Mouse (Mus musculus): Measurements from ENCODE around the gene Ncaph2. TPM values are rescaled to one million over a fixed set of nuclear protein-coding genes. Genes with fewer than 3 reads are reported as not detected.

The Ncaph2 gene
- total RNA-seq, 2 experiments from 2014 or later = 118 to 136 TPM

DNA sequence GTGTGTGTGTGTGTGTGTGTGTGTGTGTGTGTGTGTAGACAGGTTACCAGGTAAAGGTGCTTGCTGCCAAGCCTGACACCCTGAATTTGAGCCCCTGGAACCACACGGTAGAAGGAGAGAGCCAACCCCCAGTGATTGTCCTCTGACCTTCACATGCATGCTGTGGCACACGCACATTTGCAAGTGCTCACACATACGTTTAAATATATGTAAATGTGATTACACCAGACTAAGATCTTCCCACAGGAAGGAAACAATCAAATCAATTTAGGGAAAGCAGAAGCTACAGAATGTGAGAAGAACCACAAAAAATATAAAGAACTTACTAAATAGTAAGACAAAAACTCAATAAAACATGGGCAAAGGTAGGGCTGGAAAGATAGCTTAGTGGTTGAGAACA, 15.4 kb upstream of the Ncaph2 start:
- ATAC-seq (replicated peaks; ENCODE audit: poor library complexity, severe bottlenecking) = peak; percentile 86

DNA sequence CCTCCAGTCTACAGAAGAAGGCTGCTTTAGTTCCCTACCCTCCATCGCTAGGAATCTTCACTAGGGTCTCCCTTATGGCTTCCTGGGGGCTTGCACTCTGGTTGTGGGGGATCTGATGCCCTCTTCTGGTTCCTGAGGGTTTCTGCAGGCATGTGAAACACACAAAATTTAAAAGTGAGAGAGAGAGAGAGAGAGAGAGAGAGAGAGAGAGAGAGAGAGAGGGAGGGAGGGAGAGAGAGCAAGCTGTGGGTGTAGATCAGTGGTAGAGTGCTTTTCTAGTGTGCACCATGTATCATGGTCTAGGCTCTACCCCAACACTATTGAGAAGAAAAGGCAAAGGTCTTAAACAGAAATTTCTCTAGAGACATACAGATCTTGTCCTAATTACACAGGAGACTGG, 13.8 kb upstream of the Ncaph2 start:
- ATAC-seq (replicated peaks; ENCODE audit: poor library complexity, severe bottlenecking) = no peak

DNA sequence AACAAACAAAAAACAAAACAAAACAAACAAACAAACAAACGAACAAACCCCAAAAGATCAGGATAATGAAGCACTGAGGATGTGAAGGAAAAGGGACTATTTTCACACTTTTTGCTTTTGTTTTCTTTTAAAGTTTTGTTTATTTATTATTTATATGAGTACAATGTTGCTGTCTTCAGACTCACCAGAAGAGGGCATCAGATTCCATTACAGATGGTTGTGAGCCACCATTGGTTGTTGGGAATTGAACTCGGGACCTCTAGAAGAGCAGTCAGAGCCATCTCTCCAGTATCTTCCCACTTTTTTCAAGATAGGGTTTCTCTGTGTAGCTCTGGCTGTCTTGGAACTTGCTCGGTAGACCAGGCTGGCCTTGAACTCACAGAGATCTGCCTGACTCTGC, 12.2 kb upstream of the Ncaph2 start:
- ATAC-seq (replicated peaks; ENCODE audit: poor library complexity, severe bottlenecking) = no peak

- ATAC-seq (replicated peaks; ENCODE audit: poor library complexity, severe bottlenecking) = no peak
Observed at GRCm38 (mm10) chr15:89350447-89350846, 5.1 kb upstream of the Ncaph2 start.

GRCm38 (mm10) chr15:89351302-89351701, 4.2 kb upstream of the Ncaph2 start:
- ATAC-seq (replicated peaks; ENCODE audit: poor library complexity, severe bottlenecking) = no peak

GRCm38 (mm10) chr15:89352054-89352453, 3.5 kb upstream of the Ncaph2 start:
- no peak for ATAC-seq (replicated peaks; ENCODE audit: poor library complexity, severe bottlenecking)

DNA sequence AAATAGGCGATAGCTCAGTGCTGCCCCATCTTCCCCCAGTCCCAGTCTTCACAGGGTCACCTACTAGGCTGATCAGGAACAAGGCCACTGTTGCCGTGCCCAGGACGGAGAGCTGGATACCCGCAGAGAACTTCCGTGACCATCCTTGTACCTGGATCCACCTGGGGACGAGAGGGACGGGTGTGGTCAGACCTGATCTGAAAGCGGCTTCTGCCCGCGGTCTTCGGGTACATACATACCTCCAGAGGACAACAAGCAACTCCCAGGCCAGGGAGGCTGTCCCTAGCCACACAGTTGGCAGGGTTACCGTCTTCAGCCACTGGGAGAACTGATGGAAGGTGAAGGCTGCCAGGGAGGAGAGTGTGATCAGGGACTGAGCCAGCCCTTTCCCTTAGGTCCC, 2.7 kb upstream of the Ncaph2 start:
- ATAC-seq (replicated peaks; ENCODE audit: poor library complexity, severe bottlenecking) = no peak

DNA sequence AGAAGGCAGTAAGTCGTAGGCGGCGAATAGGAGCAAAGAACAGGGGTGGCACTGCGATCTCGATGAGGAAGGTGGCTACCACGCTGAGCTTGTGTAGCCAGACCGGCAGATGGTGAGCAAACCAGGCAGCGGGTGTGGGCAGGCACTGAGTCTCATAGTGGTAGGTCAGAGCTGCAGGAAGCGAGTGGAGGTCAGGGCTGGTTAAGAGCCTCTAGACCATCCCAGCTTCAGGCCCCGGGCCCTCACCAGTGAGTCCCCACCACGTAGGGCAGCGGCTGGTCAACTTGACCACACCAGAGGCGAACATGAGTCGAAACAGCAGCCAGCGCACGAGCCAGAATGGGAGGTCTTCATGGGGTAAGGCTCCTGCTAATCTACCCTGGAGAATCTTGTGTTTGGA, 1.7 kb upstream of the Ncaph2 start:
- no peak for ATAC-seq (replicated peaks; ENCODE audit: poor library complexity, severe bottlenecking)

GRCm38 (mm10) chr15:89354455-89354854, 1.1 kb upstream of the Ncaph2 start:
- ATAC-seq (replicated peaks; ENCODE audit: poor library complexity, severe bottlenecking) = no peak

GRCm38 (mm10) chr15:89356372-89356771, 853 bp downstream of the Ncaph2 start:
- ATAC-seq (replicated peaks; ENCODE audit: poor library complexity, severe bottlenecking) = peak; percentile 74

DNA sequence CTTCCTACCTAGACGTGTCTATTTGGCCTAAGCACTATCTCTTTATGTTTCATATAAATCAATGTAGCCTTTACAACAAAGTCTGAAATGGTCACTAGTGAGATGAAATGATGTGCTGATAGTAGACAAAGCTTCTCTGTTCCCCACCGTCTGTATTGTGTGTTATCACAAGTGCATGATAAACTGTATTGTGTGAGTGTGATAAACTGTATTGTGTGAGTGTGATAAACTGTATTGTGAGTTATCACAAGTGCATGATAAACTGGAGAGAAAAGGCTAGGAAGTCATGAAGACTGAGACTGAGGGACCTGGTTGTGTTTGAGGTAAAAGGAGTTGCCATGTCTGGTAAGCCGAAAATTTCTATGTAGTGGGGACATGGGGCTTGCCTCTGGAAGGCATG, 3.3 kb downstream of the Ncaph2 start:
- no peak for ATAC-seq (replicated peaks; ENCODE audit: poor library complexity, severe bottlenecking)

GRCm38 (mm10) chr15:89363051-89363450, 7.5 kb downstream of the Ncaph2 start:
- no peak for ATAC-seq (replicated peaks; ENCODE audit: poor library complexity, severe bottlenecking)

DNA sequence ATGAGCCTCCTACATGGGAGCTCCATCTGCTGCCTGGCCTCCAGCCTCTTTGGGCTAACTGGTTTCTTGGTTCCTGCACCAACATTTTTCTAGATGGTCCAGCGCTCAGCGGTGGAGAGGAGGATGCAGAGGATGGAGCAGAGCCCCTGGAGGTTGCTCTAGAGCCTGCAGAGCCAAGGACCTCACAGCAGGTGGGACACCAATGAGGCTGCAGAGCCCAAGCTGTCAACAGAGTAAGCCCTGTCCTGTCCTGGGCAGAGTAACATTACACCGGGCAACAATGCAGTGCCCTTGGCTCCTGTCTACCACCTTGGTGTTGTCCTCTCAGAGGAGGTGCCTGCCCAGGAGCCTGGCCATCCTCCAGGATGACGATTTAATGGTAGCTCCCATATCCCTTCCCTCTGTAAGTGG, 9.6 kb downstream of the Ncaph2 start:
- no peak for ATAC-seq (replicated peaks; ENCODE audit: poor library complexity, severe bottlenecking)

DNA sequence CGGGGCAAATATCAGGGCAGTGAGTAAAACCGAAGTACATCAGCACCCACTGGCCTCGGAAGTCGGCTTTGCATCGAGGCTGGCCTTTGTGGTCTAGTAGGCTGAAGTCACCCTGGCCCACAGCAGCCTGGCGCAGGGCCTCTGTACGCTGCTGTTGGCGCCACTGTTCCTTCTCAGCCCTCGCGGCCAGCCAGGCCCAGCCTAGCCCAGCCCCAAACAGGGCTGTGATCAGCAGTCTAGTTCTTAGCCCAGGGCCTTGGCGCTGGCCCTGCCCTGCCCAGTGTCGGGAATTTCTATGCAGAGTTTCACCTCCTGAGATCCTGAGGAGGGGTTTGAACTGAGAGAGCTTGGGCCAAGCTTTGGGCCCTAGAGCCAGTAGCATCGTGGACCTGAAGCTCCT, 16.5 kb downstream of the Ncaph2 start:
- ATAC-seq (replicated peaks; ENCODE audit: poor library complexity, severe bottlenecking) = no peak

GRCm38 (mm10) chr15:89372536-89372935, 17.0 kb downstream of the Ncaph2 start:
- no peak for ATAC-seq (replicated peaks; ENCODE audit: poor library complexity, severe bottlenecking)

- peak; percentile 68 for ATAC-seq (replicated peaks; ENCODE audit: poor library complexity, severe bottlenecking)
Observed at GRCm38 (mm10) chr15:89373027-89373761, 17.7 kb downstream of the Ncaph2 start.

- ATAC-seq (replicated peaks; ENCODE audit: poor library complexity, severe bottlenecking) = peak; percentile 65
Observed at GRCm38 (mm10) chr15:89373762-89374248, 18.3 kb downstream of the Ncaph2 start, which contains the start of gene Sco2. Gene Sco2 (minus strand): TSS chr15:89373846.

DNA sequence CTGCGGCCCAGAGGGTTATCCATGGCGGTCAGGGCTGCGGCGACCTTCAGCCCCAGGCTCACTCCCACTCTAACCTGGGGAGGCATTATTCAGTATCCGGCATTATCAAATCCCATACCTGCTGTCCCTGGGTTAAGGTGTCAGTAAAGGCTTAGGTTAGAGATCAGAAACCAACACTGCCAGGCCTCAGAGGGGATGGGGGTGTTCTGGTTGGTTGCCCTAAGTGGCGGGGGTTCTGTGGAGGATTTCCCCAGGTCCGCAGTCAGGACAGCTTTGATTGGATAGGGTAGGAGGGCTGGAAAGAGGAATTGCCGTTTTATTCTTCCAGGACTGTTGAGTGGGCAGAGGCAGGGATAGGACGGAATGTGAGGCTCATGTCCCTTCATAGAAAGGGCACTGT, 18.8 kb downstream of the Ncaph2 start:
- ATAC-seq (replicated peaks; ENCODE audit: poor library complexity, severe bottlenecking) = no peak

DNA sequence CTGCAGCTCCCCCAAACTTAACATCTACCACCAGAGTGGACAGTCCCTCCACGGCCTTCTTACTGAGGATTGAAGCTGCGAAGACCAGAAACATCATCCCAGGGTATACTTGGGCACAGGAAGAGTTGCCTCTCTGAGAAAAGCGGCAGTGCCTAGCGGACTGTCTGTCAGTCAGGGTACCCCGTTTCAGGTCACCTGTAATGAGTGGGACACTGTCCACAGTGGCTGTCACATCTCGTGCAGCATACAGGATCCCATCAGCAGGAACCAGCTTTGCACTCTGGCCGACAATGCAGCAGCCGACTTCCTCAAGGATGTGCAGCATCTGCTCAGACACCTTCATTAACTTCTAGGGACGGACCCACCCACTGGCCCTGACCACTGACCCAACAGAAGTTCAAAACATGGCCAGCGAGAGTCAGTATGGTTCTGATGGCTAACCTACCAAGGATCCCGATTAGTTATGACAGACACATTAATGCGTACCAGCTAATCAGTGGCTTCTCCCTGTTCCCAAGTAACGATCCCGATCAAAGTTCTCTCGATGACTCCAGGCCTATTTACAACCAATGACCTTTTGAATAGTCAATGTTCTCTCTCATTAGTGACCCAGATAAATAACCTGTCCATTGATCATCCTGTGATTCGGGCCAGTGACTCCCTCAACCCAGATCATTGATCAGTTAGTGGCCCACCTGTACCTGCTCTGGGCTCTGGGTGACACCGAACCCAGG, 19.4 kb downstream of the Ncaph2 start:
- ATAC-seq (replicated peaks; ENCODE audit: poor library complexity, severe bottlenecking) = no peak

DNA sequence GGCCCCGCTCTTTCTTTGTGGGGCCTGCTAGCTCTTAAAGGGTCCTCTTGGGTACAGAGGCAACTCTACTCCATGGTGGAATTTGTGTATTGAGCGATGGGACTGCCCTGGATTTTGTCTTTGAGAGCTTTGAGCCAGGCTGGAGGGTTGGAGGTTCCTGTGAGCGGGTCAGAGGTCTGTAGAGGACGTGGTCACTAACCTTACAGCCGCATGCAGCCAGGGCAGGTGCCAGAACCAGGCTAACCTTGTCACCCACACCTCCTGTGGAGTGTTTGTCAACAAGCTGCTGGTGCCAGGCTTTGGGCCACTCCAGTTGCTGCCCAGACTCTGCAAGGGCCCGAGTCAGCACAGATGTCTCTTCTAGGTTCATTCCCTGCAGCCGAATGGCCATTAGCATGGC, 20.5 kb downstream of the Ncaph2 start:
- ATAC-seq (replicated peaks; ENCODE audit: poor library complexity, severe bottlenecking) = no peak

GRCm38 (mm10) chr15:89376957-89377356, 21.4 kb downstream of the Ncaph2 start, which contains the start of gene Tymp:
Gene Tymp (minus strand): TSS chr15:89377039.
- no peak for ATAC-seq (replicated peaks; ENCODE audit: poor library complexity, severe bottlenecking)

DNA sequence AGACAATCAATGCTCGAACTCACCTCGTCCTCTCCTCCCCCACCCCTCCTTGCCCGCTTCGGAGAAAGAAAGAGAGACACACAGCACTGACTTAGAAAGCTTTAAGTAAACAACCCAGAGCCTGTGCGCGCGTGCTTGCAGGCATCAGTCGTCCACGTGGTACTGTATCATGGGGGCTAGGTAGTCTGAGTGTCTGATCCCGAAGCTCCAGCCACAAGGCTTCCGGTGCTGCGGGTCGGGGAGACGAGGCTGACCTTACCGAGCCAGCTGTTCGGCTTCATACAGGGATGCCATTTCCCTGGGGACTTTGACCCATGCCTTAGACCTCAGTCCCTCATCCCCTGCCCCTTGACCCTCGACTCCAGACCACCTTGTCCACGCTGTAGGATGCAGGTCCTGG, 21.8 kb downstream of the Ncaph2 start:
- ATAC-seq (replicated peaks; ENCODE audit: poor library complexity, severe bottlenecking) = no peak

All from granulocyte monocyte progenitor cell, adult 5-6 weeks (primary cell).